Mouse (Mus musculus) cerebellum, postnatal 14 days (tissue): ENCODE results near the gene Ftl1.
"Not testable (repeated sequence)": the region's sequence is repeated elsewhere in the genome, so short reads cannot be mapped to it uniquely, and the experiment has no call there.

Source experiments
- DNase-seq, 2 experiments: peaks; one replicate each; pipeline ENCODE4 v3.0.0; 2021; ENCODE audit warnings: mixed read lengths in 2 of 2

The Ftl1 gene

GRCm38 (mm10) chr7:45459564-45460140 is at the start of gene Ftl1:
Gene Ftl1 (minus strand): TSS chr7:45459884.
- DNase-seq = peak; percentile 96

GRCm38 (mm10) chr7:45509181-45509882 is 49.6 kb upstream of the Ftl1 start:
- DNase-seq = peak in 1 of 2 experiments; percentile 32

- DNase-seq = no peak
Measured at GRCm38 (mm10) chr7:45508561-45508960, 48.9 kb upstream of the Ftl1 start.

GRCm38 (mm10) chr7:45507583-45507982 is 47.9 kb upstream of the Ftl1 start:
- DNase-seq = no peak

- DNase-seq = no peak
Measured at GRCm38 (mm10) chr7:45498427-45498826, 38.7 kb upstream of the Ftl1 start.

GRCm38 (mm10) chr7:45494548-45494947 is 34.9 kb upstream of the Ftl1 start:
- DNase-seq = no peak

GRCm38 (mm10) chr7:45492951-45493350 is 33.3 kb upstream of the Ftl1 start:
- DNase-seq = peak; percentile 80 to 81

- peak in 1 of 2 experiments; percentile 39 for DNase-seq
Measured at GRCm38 (mm10) chr7:45492225-45492844, 32.7 kb upstream of the Ftl1 start.

- DNase-seq = peak in 1 of 2 experiments; percentile 30
Measured at GRCm38 (mm10) chr7:45491264-45491663, 31.6 kb upstream of the Ftl1 start.

- no peak for DNase-seq
Measured at GRCm38 (mm10) chr7:45490822-45491221, 31.1 kb upstream of the Ftl1 start.

GRCm38 (mm10) chr7:45489578-45489977 is 29.9 kb upstream of the Ftl1 start:
- no peak for DNase-seq

GRCm38 (mm10) chr7:45488293-45489204 is 28.9 kb upstream of the Ftl1 start, which contains the start of gene Dhdh:
Gene Dhdh (minus strand): TSS chr7:45488805.
- DNase-seq = peak; percentile 70 to 73

- DNase-seq = peak in 1 of 2 experiments; percentile 30
Measured at GRCm38 (mm10) chr7:45487861-45488292, 28.2 kb upstream of the Ftl1 start.

GRCm38 (mm10) chr7:45486761-45487415 is 27.2 kb upstream of the Ftl1 start, which contains the start of gene Gm45808:
Gene Gm45808 (minus strand): TSS chr7:45486811.
- no peak for DNase-seq

- no peak for DNase-seq
Measured at GRCm38 (mm10) chr7:45486158-45486557, 26.5 kb upstream of the Ftl1 start.

GRCm38 (mm10) chr7:45484985-45485384 is 25.3 kb upstream of the Ftl1 start:
- DNase-seq = not testable (repeated sequence)

- DNase-seq = no peak
Measured at GRCm38 (mm10) chr7:45482166-45482565, 22.5 kb upstream of the Ftl1 start.

GRCm38 (mm10) chr7:45481374-45481927 is 21.8 kb upstream of the Ftl1 start, which contains the start of gene Tulp2:
Gene Tulp2 (plus strand): TSS chr7:45481877.
- peak; percentile 79 for DNase-seq

GRCm38 (mm10) chr7:45480310-45480709 is 20.6 kb upstream of the Ftl1 start:
- DNase-seq = not testable (repeated sequence)

- no peak for DNase-seq
Measured at GRCm38 (mm10) chr7:45478774-45479173, 19.1 kb upstream of the Ftl1 start.

- peak; percentile 79 to 80 for DNase-seq
Measured at GRCm38 (mm10) chr7:45477003-45477402, 17.3 kb upstream of the Ftl1 start.

- no peak for DNase-seq
Measured at GRCm38 (mm10) chr7:45476453-45476852, 16.8 kb upstream of the Ftl1 start.
